Mouse (Mus musculus): Measurements from ENCODE around the gene Cd59b. TPM values are rescaled to one million over a fixed set of nuclear protein-coding genes. Genes with fewer than 3 reads are reported as not detected.

Gene Cd59b
- total and polyA plus RNA-seq, 2 experiments, result 17.7 to 20.7 TPM

DNA sequence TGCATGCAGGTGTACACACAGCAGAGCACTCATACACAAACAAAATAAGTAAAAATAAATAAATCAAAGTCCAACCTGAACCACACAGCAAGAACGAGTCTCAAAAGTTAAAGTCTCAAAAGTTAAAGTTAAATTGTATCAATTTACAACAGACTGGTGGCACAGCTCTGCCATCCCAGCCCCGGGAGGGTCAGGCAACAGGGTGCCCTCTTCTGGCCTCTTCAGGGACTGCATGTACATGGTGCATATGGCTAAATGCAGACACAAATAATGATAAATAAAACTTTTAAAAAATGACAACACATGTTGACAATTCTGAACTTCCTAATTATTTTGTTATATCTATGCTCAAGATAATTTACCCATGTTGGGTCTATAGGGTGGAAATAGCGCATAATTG is 61.3 kb downstream of the Cd59b start:
- H3K4me1 ChIP-seq (ENCODE audit: control insufficient read depth, insufficient read depth, low read length), result peaks cover 14% of the 10 kb centered on the region
- no peaks in the 10 kb centered on the region for H3K79me2 ChIP-seq (ENCODE audit: control insufficient read depth, insufficient read depth, low read length)
- TF ChIP-seq POLR2A (IDR thresholded peaks at IDR 0.05; ENCODE audit: extremely low read depth, insufficient read depth, low read length) (no peak), CTCF (IDR thresholded peaks at IDR 0.05; ENCODE audit: low read depth, low read length) (peak; percentile 88)
- DNase-seq (ENCODE audit: extremely low read depth, low read depth, low spot score), result peak; percentile 90
- H3K4me3 ChIP-seq (ENCODE audit: insufficient read depth, low read depth, low read length), result no peak overlapping the region
- H3K27me3 ChIP-seq (ENCODE audit: control insufficient read depth, insufficient read depth, low read length), result no peaks in the 10 kb centered on the region
- no peak overlapping the region for H3K27ac ChIP-seq (replicated peaks; ENCODE audit: insufficient read depth, low read depth, low read length)
- no peak overlapping the region for H3K9ac ChIP-seq (ENCODE audit: low read depth, low read length)
- no peaks in the 10 kb centered on the region for H3K36me3 ChIP-seq (ENCODE audit: control insufficient read depth, insufficient read depth, low read length)
- WGBS, result 36% methylated on average over 3 of the region's 3 CpGs

DNA sequence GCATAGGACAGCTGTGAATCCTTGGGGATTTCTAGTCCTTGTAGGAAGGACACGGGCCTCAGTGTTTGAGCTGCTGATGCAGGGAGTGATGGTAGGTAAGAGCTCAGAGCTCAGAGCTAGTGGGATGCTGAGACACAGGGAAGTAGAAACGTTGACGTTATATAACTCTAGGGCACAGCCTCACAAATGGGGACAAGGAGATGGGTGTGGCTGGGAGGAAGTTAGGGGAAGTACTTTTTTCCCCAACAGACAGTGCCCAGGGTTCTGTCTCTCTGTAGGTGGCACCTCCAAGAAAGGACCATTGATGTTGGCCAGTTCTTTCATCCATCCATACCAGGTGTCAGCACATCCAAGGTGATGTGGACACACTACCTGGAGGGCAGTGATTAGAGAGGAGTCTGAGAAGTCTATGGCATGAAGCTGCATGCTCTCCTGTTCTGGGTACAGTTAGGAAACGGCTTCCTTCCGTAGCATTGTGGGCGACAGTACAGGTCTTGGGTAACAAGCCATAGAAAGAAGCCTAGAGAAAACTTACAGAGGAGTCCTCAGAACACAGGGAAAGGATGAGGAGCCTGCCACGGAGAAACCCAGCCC is 62.7 kb downstream of the Cd59b start:
- Histone ChIP-seq H3K36me3 (ENCODE audit: control insufficient read depth, insufficient read depth, low read length) (no peaks in the 10 kb centered on the region), H3K9ac (ENCODE audit: low read depth, low read length) (no peak overlapping the region), H3K79me2 (ENCODE audit: control insufficient read depth, insufficient read depth, low read length) (no peaks in the 10 kb centered on the region), H3K27ac (replicated peaks; ENCODE audit: insufficient read depth, low read depth, low read length) (no peak overlapping the region), H3K27me3 (ENCODE audit: control insufficient read depth, insufficient read depth, low read length) (no peaks in the 10 kb centered on the region), H3K4me3 (ENCODE audit: insufficient read depth, low read depth, low read length) (no peak overlapping the region), H3K4me1 (ENCODE audit: control insufficient read depth, insufficient read depth, low read length) (peaks cover 14% of the 10 kb centered on the region)
- DNase-seq (ENCODE audit: extremely low read depth, low read depth, low spot score), result no peak
- WGBS, result 76% methylated on average over 7 of the region's 7 CpGs
- no peak for TF ChIP-seq CTCF (IDR thresholded peaks at IDR 0.05; ENCODE audit: low read depth, low read length)
- TF ChIP-seq POLR2A (IDR thresholded peaks at IDR 0.05; ENCODE audit: extremely low read depth, insufficient read depth, low read length), result no peak

DNA sequence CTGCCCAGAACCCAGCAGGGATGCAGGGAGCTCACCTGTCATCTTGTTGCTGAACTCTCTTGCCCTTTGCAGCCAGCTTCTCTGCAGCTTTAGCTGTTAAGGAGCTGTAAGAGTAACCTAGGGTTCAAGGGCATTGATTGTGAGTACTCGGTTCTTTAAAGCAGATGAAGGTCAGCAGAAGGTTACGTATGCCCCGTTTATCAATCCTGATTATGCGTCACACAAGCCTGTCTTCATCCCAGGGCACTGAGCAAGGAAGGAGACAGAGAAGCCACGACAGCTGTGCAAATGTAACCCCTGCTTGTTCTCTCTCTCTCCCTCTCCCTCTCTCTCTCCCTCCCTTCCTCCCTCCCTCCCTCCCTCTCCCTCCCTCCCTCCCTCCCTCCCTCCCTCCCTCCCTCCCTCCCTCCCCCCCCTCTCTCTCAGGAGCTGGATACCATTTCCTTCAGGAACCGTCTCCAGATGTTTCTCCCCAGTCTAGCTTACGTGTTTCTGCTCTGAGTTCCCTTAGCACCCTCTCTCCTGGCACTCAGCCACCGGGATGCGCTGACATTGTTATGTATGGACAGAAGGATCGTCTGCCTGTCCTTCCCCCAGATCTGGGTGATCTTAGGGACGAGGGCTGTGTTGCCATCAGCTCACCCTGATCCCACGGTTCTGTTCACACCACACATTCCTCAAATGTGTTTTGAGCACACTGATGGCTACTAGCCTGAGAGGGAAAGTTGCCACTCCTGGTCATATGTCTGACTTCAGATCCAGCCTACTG is 63.6 kb downstream of the Cd59b start:
- Histone ChIP-seq H3K9ac (ENCODE audit: low read depth, low read length) (no peak overlapping the region), H3K27ac (replicated peaks; ENCODE audit: insufficient read depth, low read depth, low read length) (no peak overlapping the region), H3K27me3 (ENCODE audit: control insufficient read depth, insufficient read depth, low read length) (no peaks in the 10 kb centered on the region), H3K4me1 (ENCODE audit: control insufficient read depth, insufficient read depth, low read length) (peaks cover 14% of the 10 kb centered on the region), H3K4me3 (ENCODE audit: insufficient read depth, low read depth, low read length) (no peak overlapping the region), H3K36me3 (ENCODE audit: control insufficient read depth, insufficient read depth, low read length) (no peaks in the 10 kb centered on the region), H3K79me2 (ENCODE audit: control insufficient read depth, insufficient read depth, low read length) (no peaks in the 10 kb centered on the region)
- WGBS, result 60% methylated on average over 11 of the region's 12 CpGs
- no peak for DNase-seq (ENCODE audit: extremely low read depth, low read depth, low spot score)
- TF ChIP-seq CTCF (IDR thresholded peaks at IDR 0.05; ENCODE audit: low read depth, low read length) (no peak), POLR2A (IDR thresholded peaks at IDR 0.05; ENCODE audit: extremely low read depth, insufficient read depth, low read length) (no peak)

DNA sequence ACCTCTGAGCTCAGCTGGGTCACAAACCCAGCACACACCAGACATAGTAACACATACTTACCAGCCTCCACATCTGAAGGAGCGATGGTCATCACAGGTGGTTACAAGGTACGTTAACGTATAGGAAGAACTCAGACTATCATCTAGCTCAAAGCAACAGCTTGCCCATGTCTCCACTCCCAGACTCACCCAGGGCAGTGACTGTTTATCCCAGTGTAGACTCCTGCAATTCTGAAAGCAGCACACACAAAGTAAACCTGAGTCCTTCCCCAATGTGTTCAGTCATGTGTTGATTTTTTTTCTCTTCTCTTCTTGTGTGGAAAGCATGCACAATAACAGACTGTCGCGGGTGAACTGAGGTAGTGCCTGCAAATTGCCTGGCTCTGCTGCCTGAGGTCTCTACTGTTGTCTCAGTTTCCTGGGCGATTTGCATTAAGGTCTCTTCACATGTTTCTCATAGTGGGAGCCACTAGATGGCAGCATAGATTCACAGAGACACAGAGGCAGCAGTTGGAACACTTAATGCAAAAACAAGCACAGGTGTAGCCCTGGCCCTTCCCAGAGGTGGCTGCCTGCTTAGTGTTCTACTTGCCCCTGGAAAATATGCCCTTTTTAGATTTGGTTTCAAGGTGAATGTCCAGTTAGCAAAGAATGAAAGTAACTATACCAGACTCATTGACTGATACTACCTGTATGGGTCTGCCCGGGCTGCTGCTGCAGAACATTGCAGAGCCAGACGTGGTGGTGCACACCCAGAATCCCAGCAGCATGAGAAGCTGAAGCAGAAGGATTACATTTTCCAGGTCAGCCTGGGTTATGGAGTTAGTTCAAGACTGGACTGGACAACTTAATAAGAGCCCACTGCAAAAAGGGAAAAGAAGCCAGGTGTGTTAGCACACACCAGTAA is 64.8 kb downstream of the Cd59b start:
- WGBS, result 54% methylated on average over 8 of the region's 8 CpGs
- Histone ChIP-seq H3K79me2 (ENCODE audit: control insufficient read depth, insufficient read depth, low read length) (no peaks in the 10 kb centered on the region), H3K4me3 (ENCODE audit: insufficient read depth, low read depth, low read length) (no peak overlapping the region)

DNA sequence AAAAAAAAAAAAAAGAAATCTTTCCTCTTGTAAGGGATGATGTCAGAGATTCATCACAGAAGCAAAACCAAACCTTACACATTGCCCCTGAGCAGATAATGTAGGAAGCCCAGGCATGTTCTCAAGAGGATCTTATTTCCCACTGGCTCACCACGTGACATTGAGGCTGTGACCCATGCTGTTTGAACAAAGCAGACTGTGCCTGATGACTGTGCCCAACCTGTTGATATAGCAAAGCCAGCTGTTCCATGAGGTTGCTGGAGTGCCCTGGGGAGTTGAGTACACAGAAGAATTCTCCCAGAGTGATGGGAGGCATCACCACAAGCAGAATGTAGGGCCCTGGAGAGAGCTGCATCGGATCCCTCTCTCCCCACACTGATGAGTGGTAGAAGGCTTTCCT is 66.3 kb downstream of the Cd59b start:
- Histone ChIP-seq H3K36me3 (ENCODE audit: control insufficient read depth, insufficient read depth, low read length) (no peaks in the 10 kb centered on the region), H3K4me1 (ENCODE audit: control insufficient read depth, insufficient read depth, low read length) (no peaks in the 10 kb centered on the region), H3K79me2 (ENCODE audit: control insufficient read depth, insufficient read depth, low read length) (no peaks in the 10 kb centered on the region), H3K27me3 (ENCODE audit: control insufficient read depth, insufficient read depth, low read length) (no peaks in the 10 kb centered on the region), H3K9ac (ENCODE audit: low read depth, low read length) (no peak overlapping the region), H3K27ac (replicated peaks; ENCODE audit: insufficient read depth, low read depth, low read length) (no peak overlapping the region), H3K4me3 (ENCODE audit: insufficient read depth, low read depth, low read length) (no peak overlapping the region)
- WGBS, result 69% methylated on average over 2 of the region's 2 CpGs
- no peak for DNase-seq (ENCODE audit: extremely low read depth, low read depth, low spot score)
- TF ChIP-seq POLR2A (IDR thresholded peaks at IDR 0.05; ENCODE audit: extremely low read depth, insufficient read depth, low read length), result no peak
- no peak for TF ChIP-seq CTCF (IDR thresholded peaks at IDR 0.05; ENCODE audit: low read depth, low read length)

More for the DNA sequence above, 64.8 kb downstream of the Cd59b start:
- Histone ChIP-seq H3K4me1 (ENCODE audit: control insufficient read depth, insufficient read depth, low read length) (peaks cover 9% of the 10 kb centered on the region; the same call in 1 of the 2 replicates), H3K27me3 (ENCODE audit: control insufficient read depth, insufficient read depth, low read length) (no peaks in the 10 kb centered on the region), H3K27ac (replicated peaks; ENCODE audit: insufficient read depth, low read depth, low read length) (no peak overlapping the region), H3K36me3 (ENCODE audit: control insufficient read depth, insufficient read depth, low read length) (no peaks in the 10 kb centered on the region), H3K9ac (ENCODE audit: low read depth, low read length) (no peak overlapping the region)
- peak; percentile 75 for TF ChIP-seq CTCF (IDR thresholded peaks at IDR 0.05; ENCODE audit: low read depth, low read length)
- no peak for TF ChIP-seq POLR2A (IDR thresholded peaks at IDR 0.05; ENCODE audit: extremely low read depth, insufficient read depth, low read length)
- peak; percentile 66 for DNase-seq (ENCODE audit: extremely low read depth, low read depth, low spot score)

Other genes starting within 250 kb of the Cd59b start
- gene Lmo2, start 111.9 kb upstream of the Cd59b start, total RNA-seq (2014; rRNA removed), result 4.5 and 5.1 TPM in 2 replicates
- 2.4 and 3.8 TPM in 2 replicates for gene Lmo2, start 111.9 kb upstream of the Cd59b start, polyA plus RNA-seq (2012; rRNA removed)
- gene Fbxo3, start 42.1 kb upstream of the Cd59b start, total RNA-seq (2014; rRNA removed), result 93.9 and 95.9 TPM in 2 replicates
- 32.5 and 32.7 TPM in 2 replicates for gene Fbxo3, start 42.1 kb upstream of the Cd59b start, polyA plus RNA-seq (2012; rRNA removed)
- gene 4931422A03Rik, start 41.5 kb upstream of the Cd59b start, total RNA-seq (2014; rRNA removed), result not detected in 2 replicates
- gene 4931422A03Rik, start 41.5 kb upstream of the Cd59b start, polyA plus RNA-seq (2012; rRNA removed), result not detected in 2 replicates
- gene Gm10912, start 4.0 kb upstream of the Cd59b start, total RNA-seq (2014; rRNA removed), result 0.40 and 0.65 TPM in 2 replicates
- gene Gm10912, start 4.0 kb upstream of the Cd59b start, polyA plus RNA-seq (2012; rRNA removed), result 0.11 TPM in 1 of 2 replicates, not detected in the other
- not detected in 2 replicates for gene Gm10799, start 1.3 kb upstream of the Cd59b start, total RNA-seq (2014; rRNA removed)
- not detected in 2 replicates for gene Gm10799, start 1.3 kb upstream of the Cd59b start, polyA plus RNA-seq (2012; rRNA removed)
- gene Cd59a, start 26.0 kb downstream of the Cd59b start, total RNA-seq (2014; rRNA removed), result 62.5 and 69.5 TPM in 2 replicates
- 28.6 and 39.5 TPM in 2 replicates for gene Cd59a, start 26.0 kb downstream of the Cd59b start, polyA plus RNA-seq (2012; rRNA removed)
- 0.18 TPM in 1 of 2 replicates, not detected in the other for gene A930018P22Rik, start 52.9 kb downstream of the Cd59b start, total RNA-seq (2014; rRNA removed)
- gene A930018P22Rik, start 52.9 kb downstream of the Cd59b start, polyA plus RNA-seq (2012; rRNA removed), result 0.26 and 0.35 TPM in 2 replicates